Mouse (Mus musculus) adrenal gland, adult 2 months (tissue): ENCODE data around the gene Ehmt2. TPM values are rescaled to one million over a fixed set of nuclear protein-coding genes. Genes with fewer than 3 reads are reported as not detected.
A peak's percentile ranks its signal among the peaks of the same experiment; 100 is the strongest.
"Not testable (repeated sequence)": the region's sequence is repeated elsewhere in the genome, so short reads cannot be mapped to it uniquely, and the experiment has no call there.

Experiments
- DNase-seq: peaks from one replicate; pipeline ENCODE4 v3.0.0; 2021
- polyA plus RNA-seq: library from polyadenylated mRNA; depleted of rRNA; stranded (reverse); fragments of >200 nt; gene quantifications from 2 replicates; pipeline ENCODE4 v1.2.3, GENCODE M21; 2012
- total RNA-seq, 2 experiments: library from RNA; stranded (reverse); gene quantifications; 2 replicates each; pipeline ENCODE4 v1.2.3; 2021

Gene Ehmt2
- total and polyA plus RNA-seq, 3 experiments, result 115 to 452 (median 131) TPM

- peak; percentile 73 for DNase-seq
These were observed 29.2 kb downstream of the Ehmt2 start for GRCm38 (mm10) chr17:34927306-34928019.

- no peak for DNase-seq
These were observed 30.6 kb downstream of the Ehmt2 start for GRCm38 (mm10) chr17:34928841-34929240.

GRCm38 (mm10) chr17:34931061-34931734, 32.9 kb downstream of the Ehmt2 start, which contains the start of gene Neu1:
Gene Neu1, plus strand, starts transcription at chr17:34931253.
- DNase-seq, result peak; percentile 99

- peak; percentile 38 for DNase-seq
These were observed 33.4 kb downstream of the Ehmt2 start for GRCm38 (mm10) chr17:34931735-34932098.

- DNase-seq, result no peak
These were observed 34.0 kb downstream of the Ehmt2 start for GRCm38 (mm10) chr17:34932287-34932686.

- no peak for DNase-seq
These were observed 35.8 kb downstream of the Ehmt2 start for GRCm38 (mm10) chr17:34934031-34934430.

- peak; percentile 38 for DNase-seq
These were observed 36.6 kb downstream of the Ehmt2 start for GRCm38 (mm10) chr17:34934830-34935229.

GRCm38 (mm10) chr17:34937960-34938505, 39.8 kb downstream of the Ehmt2 start:
- DNase-seq, result no peak

GRCm38 (mm10) chr17:34941344-34942041, 43.2 kb downstream of the Ehmt2 start:
- DNase-seq, result peak; percentile 46

- no peak for DNase-seq
These were observed 45.0 kb downstream of the Ehmt2 start for GRCm38 (mm10) chr17:34943128-34943815.

GRCm38 (mm10) chr17:34944362-34944761, 46.1 kb downstream of the Ehmt2 start:
- DNase-seq, result no peak

GRCm38 (mm10) chr17:34946486-34947140, 48.3 kb downstream of the Ehmt2 start:
- no peak for DNase-seq

GRCm38 (mm10) chr17:34947606-34948005, 49.3 kb downstream of the Ehmt2 start:
- peak; percentile 27 for DNase-seq

GRCm38 (mm10) chr17:34948721-34949552, 50.7 kb downstream of the Ehmt2 start:
- not testable (repeated sequence) for DNase-seq

- DNase-seq, result no peak
These were observed 51.3 kb downstream of the Ehmt2 start for GRCm38 (mm10) chr17:34949553-34949969.

- peak; percentile 57 for DNase-seq
These were observed 52.5 kb downstream of the Ehmt2 start for GRCm38 (mm10) chr17:34950514-34951455.

GRCm38 (mm10) chr17:34951636-34952377, 53.5 kb downstream of the Ehmt2 start:
- DNase-seq, result no peak

GRCm38 (mm10) chr17:34952378-34953040, 54.2 kb downstream of the Ehmt2 start:
- DNase-seq, result peak; percentile 77
